Mouse (Mus musculus) hindlimb bud, embryonic 11.5 days (tissue): ENCODE measurements around the gene Fev.

Source experiments
- DNase-seq: peaks from one replicate; pipeline ENCODE4 v3.0.0-alpha.2; 2012; ENCODE audit warnings: low read depth, low spot score; ENCODE audit errors: extremely low spot score

Gene Fev

DNA sequence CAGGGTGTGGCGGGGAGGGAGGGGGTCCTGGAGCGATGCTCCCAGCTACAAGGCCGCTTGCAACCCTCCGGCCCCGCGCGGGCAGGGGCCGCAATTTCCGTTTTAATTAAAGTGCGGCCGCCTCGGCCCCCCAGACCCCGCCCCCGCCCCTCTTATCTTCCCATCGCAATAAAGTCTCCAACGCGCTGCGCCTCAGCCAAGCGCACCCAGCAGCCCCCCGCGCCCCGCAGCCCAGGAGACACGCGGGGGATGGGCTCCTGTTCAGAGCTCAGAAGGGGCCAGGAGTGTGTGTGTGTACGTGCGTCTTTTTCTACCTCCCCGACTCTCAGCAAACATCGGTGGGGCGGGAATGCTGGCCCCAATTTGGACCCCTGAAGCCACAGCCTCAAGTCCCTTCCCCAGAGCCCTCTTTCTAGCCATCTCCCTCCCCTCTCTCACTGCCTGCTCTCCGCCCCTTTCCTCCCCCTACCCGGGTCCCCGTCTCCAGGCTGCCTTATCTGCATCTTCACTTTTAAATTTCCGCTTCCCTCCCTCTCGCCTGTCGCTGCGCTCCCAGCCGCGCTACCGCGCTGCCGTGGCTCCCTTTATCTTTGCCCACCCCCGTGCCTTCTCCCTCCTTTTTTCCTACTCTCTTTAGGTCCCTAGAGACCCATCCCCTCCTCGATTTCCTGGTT is at the start of gene Fev:
TSS of gene Fev (minus strand) at position 51 of the 674 bp plus-strand sequence.
- no peak for DNase-seq

DNA sequence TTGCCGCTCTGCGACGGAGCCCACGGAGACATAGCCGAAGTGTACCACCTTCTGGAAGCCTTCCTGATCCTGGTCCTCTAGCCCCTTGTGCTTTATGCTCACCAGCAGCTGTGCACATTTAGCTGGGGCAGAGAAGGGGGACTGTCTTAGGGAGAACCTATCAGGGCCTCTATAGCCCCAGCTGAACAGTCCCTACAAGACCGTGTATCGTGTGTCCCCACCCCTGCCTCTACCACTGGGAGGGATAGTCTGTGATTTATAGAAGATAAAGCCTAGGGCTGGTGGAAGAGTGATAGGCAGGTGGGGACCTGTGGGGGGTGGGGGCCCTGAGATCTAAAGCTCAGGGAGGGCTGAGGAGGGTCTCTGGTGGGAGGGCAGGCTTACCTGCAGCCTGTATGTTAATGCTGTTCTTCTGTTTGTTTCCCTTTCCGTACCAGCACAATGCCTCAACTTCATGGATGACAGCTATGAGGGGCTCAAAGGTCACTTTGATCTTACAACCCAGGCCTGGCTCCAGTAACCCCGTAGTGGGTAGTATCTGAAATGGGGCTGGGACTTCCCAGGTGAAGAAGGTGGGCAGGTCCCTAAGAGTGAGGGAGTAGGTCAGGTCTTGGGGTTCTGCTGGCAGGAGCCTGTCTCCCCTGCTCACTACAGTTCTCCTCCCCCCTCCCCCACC is 42.5 kb upstream of the Fev start:
- no peak for DNase-seq

DNA sequence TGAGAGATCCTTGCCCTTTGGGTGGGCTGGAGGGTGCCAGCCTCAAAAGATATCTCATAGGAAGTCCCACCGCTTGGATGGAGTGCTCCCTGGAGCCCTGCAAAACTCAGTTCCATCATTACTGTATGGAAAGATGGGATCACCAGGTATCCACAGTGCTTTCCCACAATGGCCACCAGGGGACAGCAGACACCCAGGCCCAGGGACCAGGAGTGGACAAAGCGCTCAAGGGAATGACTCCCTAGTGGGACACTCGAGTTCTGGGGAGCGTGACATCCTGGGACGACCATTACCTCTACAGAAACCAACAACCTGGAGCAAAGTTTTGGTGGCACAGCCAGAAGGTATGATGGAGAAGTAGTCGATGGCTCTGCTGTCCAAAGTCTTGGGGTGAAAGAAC is 41.5 kb upstream of the Fev start:
- no peak for DNase-seq

DNA sequence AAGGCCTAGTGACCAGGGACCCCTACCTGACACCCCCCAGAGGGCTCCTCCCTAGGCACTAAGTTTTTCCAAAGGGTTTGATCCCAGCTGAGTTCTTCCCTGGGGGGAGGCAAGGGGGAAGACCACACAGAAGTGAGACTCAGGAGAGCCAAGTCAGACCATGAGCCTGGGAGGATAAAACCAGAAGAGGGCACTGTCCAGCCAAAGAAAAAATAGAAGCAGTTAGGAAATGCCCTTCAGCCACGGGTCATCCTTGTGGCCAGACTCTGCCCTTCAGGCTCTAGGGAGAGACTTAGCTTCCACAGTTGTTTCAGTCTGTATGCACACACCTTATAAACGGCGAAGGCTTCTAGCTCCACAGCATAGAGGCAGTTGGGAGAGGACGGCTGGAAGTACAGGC is 39.2 kb upstream of the Fev start:
- DNase-seq = no peak

DNA sequence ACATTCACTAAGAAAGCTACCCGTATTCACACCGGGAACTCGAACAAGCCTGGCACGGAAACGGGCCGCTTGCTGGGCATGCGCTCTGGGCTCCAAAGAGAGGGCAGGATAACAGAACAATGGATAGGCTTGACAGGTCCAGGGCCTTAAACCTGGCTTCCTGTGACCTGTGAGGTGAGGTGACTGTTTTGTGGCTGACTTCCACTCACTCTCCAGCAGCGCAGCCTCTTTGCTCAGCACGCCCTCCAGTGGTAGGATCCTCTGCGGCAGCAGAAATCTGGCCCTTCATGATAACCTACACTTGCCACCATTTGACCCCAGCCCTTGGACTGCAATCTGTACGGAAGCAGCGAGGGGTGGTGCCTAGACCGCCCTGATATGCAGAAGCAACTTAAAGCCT is 30.5 kb upstream of the Fev start:
- DNase-seq = no peak

DNA sequence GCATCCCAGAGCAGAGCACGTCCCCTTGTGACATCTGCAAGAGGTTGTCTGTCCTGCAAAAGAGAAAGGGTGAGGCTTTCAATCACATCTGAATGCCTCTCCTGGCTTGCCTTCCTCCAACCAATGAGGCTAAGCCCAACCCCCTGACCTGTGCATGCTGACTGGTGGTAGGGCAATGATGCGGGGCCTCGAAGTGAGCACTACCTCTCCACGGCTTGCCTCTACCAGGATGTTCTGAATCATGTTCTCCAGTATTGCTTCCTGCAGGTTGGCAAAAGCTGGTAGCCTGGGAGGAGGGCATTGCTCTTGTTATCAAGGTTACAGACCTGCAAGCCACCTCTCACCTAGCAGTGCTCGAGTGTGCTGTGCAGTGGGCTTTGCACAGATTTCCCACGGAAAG is 17.0 kb upstream of the Fev start:
- DNase-seq = no peak

DNA sequence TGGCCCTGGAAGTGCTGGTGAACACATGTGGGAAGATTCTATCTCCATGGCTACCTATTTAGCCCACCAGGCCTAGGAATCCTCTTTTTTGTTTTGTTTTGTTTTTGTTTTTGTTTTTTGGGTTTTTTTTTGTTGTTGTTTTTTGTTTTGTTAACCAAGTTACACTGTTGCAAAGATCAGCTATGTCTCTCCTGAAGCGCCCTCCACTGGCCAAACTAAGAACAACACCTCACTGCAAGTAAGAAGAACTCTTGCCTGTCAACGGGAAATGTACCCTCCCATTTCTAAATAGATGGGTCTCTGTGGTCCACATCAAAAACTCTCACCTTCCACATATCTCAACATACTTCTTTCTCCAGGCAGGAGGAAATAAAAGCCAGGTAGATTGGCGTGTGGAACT is 16.5 kb upstream of the Fev start:
- no peak for DNase-seq

DNA sequence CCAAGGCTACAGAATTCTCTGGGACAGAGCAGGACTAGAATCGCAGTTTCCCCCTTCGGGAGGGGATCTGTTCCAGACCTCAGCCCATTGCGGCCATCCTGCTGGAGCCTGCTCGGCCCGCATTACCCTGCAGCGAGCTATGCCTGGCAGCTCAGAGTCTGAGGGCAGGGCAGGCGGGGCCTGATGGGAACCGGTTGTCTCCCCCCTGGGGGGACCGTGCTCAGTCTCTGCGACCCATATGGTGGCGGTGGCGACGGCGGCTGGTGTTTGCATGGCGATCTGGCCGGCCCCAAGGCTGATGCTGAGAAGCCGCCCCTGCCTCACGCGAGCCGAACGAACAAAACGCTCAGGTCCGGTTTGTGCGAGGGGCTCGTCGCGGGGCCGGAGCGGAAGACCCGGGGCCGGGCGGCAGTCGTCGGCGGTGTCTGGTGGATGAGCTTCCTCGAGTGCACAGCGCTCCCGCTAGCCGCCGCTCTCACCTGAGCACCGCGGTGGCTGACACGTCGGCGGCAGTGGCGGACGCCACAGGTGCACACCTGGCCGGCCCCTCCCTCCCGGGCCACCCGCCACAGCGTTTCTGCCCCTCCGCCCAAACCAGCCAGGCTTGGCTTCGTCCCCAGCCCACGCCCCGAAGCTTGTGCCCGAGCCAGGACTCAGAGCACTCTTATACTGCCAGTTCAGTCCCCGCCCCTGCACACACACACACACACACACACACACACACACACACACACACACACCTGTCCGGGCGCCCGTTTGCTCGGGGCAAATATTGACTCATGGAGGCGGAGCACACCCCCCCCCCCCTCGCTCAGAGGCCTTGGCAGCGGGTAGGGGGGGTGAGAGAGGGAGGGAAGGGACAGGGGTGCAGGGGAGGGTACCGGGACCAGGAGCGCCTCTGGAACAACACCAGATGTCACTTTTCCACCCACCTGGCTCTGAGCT is 15.4 kb upstream of the Fev start:
- DNase-seq = no peak

DNA sequence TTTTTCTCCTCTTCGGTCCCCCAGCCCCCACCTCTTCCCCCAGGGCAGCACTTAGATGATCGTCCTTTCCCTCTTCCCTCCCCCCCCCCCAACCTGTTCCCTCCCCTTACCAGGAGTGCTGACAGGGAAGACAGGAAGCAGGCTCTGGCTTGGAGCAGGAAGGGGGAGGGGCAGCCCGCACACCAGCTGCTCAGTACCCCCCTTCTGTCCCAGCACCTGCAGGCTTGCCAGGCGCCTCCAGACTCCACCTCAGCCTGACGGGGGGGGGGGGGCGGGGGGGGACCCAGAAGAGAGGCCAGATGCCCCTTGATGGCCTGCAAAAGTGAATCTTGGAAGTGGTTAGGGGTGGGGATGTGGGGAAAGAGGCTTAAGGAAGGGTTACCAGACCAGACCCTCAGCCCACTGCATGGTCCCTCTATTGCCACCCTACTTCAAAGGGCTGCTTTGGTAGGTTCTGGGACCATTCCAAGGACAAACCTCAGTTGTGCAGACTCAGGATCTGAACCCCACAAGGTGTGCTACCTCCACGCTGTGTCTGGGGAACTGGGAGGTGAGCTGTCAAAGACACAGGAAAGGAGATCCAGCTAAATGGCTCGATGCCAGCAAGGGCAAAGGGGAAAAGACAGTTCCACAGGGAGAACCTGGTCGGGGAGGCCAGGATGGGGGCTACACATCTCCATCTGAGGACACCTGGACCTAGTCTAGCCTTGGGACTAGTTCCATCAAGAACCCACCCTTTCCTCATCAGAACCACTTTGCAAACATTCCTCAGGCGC is 13.6 kb upstream of the Fev start:
- DNase-seq = no peak

DNA sequence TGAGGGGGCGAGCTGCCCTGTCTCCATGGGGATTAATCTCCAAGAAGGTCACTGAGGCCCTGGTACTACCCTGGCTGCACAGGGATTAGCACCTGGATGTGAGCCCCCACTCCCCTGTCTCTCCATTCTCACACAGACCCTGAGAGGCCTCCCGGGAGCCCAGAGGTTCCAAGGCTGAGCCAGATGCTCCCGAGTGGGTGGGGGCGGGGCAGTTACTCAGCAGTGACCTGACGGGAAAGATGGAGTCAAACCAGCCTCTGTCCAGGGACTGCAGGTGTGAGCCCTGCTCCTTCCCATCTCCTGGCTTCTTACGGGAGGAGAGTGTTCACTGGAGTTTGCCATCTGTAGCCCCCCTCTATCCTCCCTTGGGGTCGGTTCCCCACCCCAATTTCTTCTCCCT is 12.8 kb upstream of the Fev start:
- DNase-seq = no peak

DNA sequence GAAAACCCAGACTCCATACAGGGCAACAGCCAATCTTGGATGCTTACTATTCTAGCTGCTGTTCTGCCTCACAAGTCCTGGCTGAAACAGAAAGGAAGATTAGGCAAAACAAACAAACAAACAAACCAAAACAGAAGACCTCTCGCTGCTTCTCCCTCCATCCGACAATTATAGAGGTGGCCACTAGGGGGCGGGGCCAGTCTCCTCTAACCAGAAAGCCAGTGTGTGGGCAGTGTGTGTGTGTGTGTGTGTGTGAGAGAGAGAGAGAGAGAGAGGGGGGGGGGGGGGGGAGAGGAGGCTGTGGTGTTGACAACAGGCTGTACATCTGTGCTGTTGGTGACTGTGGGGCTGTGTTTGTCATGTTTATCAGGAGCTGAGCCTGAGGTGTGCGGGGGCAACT is 9.7 kb upstream of the Fev start:
- DNase-seq = no peak

DNA sequence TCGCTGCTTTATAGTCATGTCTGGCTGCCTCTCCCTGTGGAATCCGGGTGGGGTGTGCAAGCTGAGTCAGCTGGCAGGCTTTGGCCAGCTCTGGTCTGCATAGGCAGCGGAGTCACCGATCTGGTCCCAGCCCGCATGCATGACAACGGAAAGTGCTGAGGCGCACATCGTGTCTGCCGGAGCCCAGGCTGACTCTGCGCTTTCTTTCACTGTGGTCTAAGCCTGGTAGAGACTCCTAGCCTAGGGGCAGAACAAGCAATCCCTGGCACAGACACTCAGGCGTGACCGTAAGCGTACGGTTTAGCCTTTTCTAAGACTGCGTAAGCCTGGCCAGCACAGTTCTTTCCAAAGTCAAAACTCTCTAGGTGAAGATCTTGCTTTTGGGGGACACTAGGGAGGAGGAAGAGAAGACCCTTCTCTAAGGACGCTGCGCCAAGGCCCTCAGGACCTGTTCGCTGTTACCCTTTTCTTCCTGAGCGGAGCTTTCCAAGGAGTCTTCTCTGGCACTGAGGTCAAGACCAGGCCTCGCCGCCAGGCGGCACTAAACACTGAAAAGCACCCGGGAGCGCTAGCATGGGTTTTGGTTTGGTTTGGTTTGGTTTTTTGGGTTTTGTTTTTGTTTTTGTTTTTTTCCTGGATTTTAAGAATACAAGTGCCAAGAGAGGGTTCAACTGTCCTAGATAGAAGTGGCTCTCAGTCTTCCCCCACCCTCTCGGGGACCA is 8.1 kb upstream of the Fev start, which contains the start of gene Cryba2:
TSS of gene Cryba2 (minus strand) at position 10 of the 722 bp plus-strand sequence.
- no peak for DNase-seq

DNA sequence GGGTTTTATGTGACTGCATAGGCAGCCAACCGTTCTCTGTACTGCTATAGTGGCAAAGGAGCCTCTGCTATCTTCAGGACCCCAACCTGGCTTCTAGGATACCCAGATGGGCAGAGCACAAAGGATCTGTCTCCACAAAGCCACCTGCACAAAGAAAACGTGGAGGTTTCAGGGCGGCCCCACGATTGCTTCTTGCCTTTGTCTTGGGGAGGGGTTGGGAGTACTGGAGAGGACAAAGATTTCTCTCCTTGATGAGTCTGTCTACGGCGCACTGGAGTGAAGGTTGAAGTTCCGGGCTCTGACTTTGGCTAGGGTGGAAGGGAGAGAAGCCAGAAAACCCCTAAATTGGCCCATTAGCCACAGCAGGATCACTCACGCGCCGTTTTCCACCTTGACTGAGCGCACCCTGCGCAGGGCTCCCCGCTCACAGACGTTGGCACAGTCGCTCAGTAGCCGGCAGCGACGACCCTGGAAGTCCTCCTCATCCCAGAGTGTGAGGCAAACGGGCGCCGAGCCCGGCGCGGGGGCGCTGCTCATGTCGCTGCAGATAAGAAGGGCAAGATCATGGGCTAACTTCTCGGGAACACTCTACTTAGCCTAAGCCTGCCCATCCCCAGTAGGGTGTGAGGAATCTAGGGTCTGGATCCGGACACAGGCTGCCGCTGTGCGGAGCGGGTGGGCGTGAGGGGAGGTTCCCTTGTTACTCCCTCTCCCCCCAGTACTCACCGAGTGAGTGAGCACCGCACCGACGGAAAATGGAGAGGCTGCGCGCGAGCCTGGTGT is 7.3 kb upstream of the Fev start:
- DNase-seq = no peak

DNA sequence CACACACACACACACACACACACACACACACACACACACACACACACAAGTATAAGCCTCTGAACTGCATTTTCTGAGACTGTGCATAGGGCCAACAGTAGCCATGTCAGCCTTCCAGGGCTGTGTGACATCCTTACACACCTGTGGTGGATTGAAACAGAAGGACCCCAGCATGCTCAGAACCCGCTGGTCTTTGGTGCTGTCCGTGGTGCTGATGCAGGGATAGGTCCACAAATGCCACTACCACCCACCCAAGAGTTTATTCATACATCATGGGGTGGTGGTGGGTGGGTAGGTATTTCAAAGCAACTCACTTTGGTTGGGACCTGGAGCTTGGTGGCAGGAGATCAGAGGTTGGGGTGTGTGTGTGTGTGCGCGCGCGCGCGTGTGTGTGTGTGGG is 6.3 kb upstream of the Fev start:
- no peak for DNase-seq

DNA sequence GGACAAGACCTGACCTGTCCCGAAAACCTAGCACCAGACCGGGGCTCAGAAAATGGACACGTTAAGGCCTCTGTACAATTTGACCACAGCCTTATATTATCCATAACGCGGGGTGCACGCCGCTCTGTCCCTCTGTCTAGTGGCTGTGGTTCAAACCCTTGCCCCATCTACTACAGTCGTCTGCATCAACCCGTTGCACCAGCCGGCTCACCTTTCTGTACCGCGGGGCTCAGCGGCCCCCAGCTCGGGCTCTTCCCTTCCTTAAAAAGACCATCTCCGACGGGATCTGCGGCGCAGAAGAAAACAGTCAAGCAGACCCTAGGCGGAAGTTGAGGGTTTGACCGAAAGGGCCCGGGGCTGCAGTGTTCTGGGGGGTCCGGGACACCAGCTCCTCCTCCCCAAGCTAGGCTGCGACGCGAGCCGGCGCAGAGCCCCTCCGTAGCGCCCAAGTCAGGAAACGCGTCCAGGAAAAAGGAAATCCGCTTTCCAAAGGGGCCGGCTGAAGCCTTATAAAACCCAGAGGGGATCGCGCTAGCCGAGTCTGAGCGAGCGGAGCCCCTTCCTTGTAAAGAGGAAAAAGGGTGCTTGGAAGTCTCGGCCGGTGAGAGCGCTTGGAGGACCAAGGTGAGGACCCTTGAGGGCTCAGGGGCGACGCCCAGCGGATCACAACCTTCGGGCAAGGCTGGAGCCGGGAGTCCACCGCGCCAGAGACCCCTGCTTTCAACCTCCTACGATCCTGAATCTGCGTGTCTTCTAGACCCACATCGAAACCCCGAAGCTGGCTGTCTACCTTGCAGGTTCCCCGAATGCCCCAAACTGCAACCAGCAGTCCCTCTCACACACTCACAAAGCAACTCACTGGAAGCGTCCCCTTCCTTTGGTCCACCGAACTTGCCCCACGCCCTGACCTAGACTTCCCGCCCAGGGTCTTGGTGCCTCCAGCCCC is 750 bp downstream of the Fev start:
- no peak for DNase-seq

DNA sequence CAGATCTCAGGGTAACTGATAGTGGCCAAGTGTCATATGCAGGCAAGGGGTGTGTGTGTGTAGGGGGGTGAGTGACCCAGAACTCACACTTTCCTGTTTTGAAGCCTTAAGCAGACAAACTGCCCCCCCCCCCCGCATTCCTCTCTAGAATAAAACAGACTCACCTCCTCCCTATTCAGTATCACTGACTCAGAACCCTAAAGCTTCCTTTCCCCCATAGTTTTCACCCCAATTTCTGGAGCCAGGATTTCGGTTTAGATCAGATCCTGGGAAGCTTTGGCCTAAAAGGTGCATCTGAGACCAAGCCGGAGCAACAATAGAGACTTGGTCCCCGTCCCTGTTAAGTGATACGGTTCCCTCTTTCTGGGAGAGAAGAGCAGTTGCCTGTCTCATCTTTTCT is 1.8 kb downstream of the Fev start:
- DNase-seq = no peak

DNA sequence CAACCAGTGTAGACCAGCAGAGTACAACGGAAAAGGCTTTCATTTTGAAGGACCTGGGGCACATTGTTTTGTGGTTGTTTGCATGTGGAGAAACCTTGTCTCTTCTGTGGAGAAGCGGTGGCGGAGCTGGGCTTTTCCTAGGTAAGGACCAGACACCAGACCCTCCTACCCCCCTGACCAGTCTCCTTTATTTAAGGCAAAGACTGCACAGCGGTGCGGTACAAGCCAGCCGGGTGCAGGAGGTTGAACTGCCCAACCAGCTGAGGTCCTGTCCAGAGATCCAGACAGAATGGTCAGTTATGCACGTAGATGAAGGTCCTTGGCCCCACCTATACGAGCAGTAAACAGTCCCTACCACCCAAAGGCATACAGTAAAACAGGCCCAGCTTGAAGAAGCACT is 2.4 kb downstream of the Fev start:
- DNase-seq = no peak

DNA sequence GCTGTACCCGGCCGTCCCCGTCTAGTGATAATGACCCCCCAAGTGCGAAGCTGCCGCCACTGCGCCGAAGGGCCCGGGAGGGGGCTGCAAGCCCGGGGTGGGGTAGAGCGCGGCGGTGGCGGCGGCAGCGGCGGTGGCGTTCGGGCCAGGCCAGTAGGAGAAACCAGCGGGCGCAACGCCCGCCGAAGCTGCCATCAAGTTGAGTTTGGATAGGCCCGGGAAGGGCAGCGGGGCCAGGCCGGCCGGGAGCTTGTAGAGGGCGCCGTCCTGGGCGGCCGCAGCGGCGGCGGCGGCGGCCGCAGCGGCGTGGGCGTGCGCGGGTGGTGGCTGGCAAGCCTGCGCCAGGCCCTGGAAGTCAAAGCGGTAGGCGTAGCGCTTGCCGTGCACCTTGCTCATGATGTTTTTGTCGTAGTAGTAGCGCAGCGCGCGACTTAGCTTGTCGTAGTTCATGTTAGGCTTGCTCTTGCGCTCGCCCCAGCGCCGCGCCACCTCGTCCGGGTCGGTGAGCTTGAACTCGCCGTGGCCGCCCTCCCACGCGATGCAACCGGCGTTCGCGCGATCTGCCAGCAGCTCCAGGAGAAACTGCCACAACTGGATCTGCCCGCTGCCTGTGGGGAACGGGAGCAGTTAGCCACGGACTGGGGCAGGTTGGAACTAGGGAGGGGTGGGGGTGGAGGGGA is 3.0 kb downstream of the Fev start:
- DNase-seq = no peak
